Mouse (Mus musculus): ENCODE data around the gene Pbxip1. TPM values are rescaled to one million over a fixed set of nuclear protein-coding genes. Genes with fewer than 3 reads are reported as not detected.

Pbxip1 gene
- polyA plus RNA-seq, 1 experiment, result 47.0 TPM

- peak; percentile 87 to 97 for DNase-seq (ENCODE audit: low read depth in 1 of 2, low spot score in 2 of 2)
- WGBS, result under 1% methylated on average over 39 of the region's 39 CpGs
- H3K4me1 ChIP-seq (ENCODE audit: control insufficient read depth, insufficient read depth, insufficient read length), result peaks cover 9% of the 10 kb centered on the region; the same call in 1 of the 2 replicates
- no peaks in the 10 kb centered on the region for H3K27me3 ChIP-seq (ENCODE audit: control insufficient read depth, insufficient read depth, low read length)
- 0 out of 2 replicates have a peak, but pooled peaks have one; percentile 12 for TF ChIP-seq POLR2A (IDR thresholded peaks at IDR 0.05; ENCODE audit: low read depth, low read length)
- no peak for TF ChIP-seq CTCF (IDR thresholded peaks at IDR 0.05; ENCODE audit: extremely low read depth, insufficient read depth, insufficient read length, insufficient replicate concordance)
- no peaks in the 10 kb centered on the region; the same call in 1 of the 2 replicates for H3K36me3 ChIP-seq (ENCODE audit: control insufficient read depth, insufficient read depth, low read length)
- peak within 1 kb of the TSS; percentile 87 for H3K27ac ChIP-seq (ENCODE audit: insufficient read depth, low read length)
- peak within 1 kb of the TSS; percentile 74 for H3K4me3 ChIP-seq (ENCODE audit: extremely low read depth, insufficient read depth, insufficient read length)
Measured at GRCm38 (mm10) chr3:89418170-89418860, 18.2 kb upstream of the Pbxip1 start, which contains the start of the genes Cks1b and Shc1. TSS of gene Cks1b (minus strand) at chr3:89418383. TSS of gene Shc1 (plus strand) at chr3:89418443.

- Histone ChIP-seq H3K27me3 (ENCODE audit: control insufficient read depth, insufficient read depth, low read length) (no peaks in the 10 kb centered on the region), H3K36me3 (ENCODE audit: control insufficient read depth, insufficient read depth, low read length) (peaks cover 4% of the 10 kb centered on the region), H3K27ac (ENCODE audit: insufficient read depth, low read length) (peak overlapping the region; percentile 87), H3K4me1 (ENCODE audit: control insufficient read depth, insufficient read depth, insufficient read length) (peaks cover 9% of the 10 kb centered on the region; the same call in 1 of the 2 replicates), H3K4me3 (ENCODE audit: extremely low read depth, insufficient read depth, insufficient read length) (peak overlapping the region; percentile 74)
- no peak for DNase-seq (ENCODE audit: low read depth in 1 of 2, low spot score in 2 of 2)
- TF ChIP-seq POLR2A (IDR thresholded peaks at IDR 0.05; ENCODE audit: low read depth, low read length), result no peak
- TF ChIP-seq CTCF (IDR thresholded peaks at IDR 0.05; ENCODE audit: extremely low read depth, insufficient read depth, insufficient read length, insufficient replicate concordance), result no peak
- WGBS, result under 1% methylated on average over 16 of the region's 16 CpGs
Measured at GRCm38 (mm10) chr3:89418861-89419250, 17.6 kb upstream of the Pbxip1 start.

GRCm38 (mm10) chr3:89419571-89419970, 16.9 kb upstream of the Pbxip1 start:
- no peak for DNase-seq (ENCODE audit: low read depth in 1 of 2, low spot score in 2 of 2)

GRCm38 (mm10) chr3:89419981-89420380, 16.5 kb upstream of the Pbxip1 start:
- peaks cover 9% of the 10 kb centered on the region; the same call in 1 of the 2 replicates for H3K4me1 ChIP-seq (ENCODE audit: control insufficient read depth, insufficient read depth, insufficient read length)
- WGBS, result 74% methylated on average over 3 of the region's 3 CpGs
- no peak for TF ChIP-seq CTCF (IDR thresholded peaks at IDR 0.05; ENCODE audit: extremely low read depth, insufficient read depth, insufficient read length, insufficient replicate concordance)

More at GRCm38 (mm10) chr3:89419571-89419970, 16.9 kb upstream of the Pbxip1 start:
- WGBS, result 32% methylated on average over 9 of the region's 9 CpGs
- Histone ChIP-seq H3K4me1 (ENCODE audit: control insufficient read depth, insufficient read depth, insufficient read length) (peaks cover 9% of the 10 kb centered on the region; the same call in 1 of the 2 replicates), H3K27me3 (ENCODE audit: control insufficient read depth, insufficient read depth, low read length) (no peaks in the 10 kb centered on the region), H3K36me3 (ENCODE audit: control insufficient read depth, insufficient read depth, low read length) (peaks cover 11% of the 10 kb centered on the region), H3K4me3 (ENCODE audit: extremely low read depth, insufficient read depth, insufficient read length) (peak overlapping the region; percentile 74; the same call in 1 of the 2 replicates), H3K27ac (ENCODE audit: insufficient read depth, low read length) (peak overlapping the region; percentile 75)
- TF ChIP-seq CTCF (IDR thresholded peaks at IDR 0.05; ENCODE audit: extremely low read depth, insufficient read depth, insufficient read length, insufficient replicate concordance) (no peak), POLR2A (IDR thresholded peaks at IDR 0.05; ENCODE audit: low read depth, low read length) (no peak)

GRCm38 (mm10) chr3:89420421-89420820, 16.1 kb upstream of the Pbxip1 start:
- Histone ChIP-seq H3K27me3 (ENCODE audit: control insufficient read depth, insufficient read depth, low read length) (no peaks in the 10 kb centered on the region), H3K36me3 (ENCODE audit: control insufficient read depth, insufficient read depth, low read length) (peaks cover 14% of the 10 kb centered on the region), H3K4me1 (ENCODE audit: control insufficient read depth, insufficient read depth, insufficient read length) (peaks cover 9% of the 10 kb centered on the region; the same call in 1 of the 2 replicates), H3K27ac (ENCODE audit: insufficient read depth, low read length) (0 out of 2 replicates have a peak overlapping the region, but pooled peaks have one; percentile 59), H3K4me3 (ENCODE audit: extremely low read depth, insufficient read depth, insufficient read length) (no peak overlapping the region)
- WGBS, result 56% methylated on average over 2 of the region's 2 CpGs
- no peak for DNase-seq (ENCODE audit: low read depth in 1 of 2, low spot score in 2 of 2)
- TF ChIP-seq POLR2A (IDR thresholded peaks at IDR 0.05; ENCODE audit: low read depth, low read length) (no peak), CTCF (IDR thresholded peaks at IDR 0.05; ENCODE audit: extremely low read depth, insufficient read depth, insufficient read length, insufficient replicate concordance) (no peak)

More at GRCm38 (mm10) chr3:89419981-89420380, 16.5 kb upstream of the Pbxip1 start:
- Histone ChIP-seq H3K4me3 (ENCODE audit: extremely low read depth, insufficient read depth, insufficient read length) (peak overlapping the region; percentile 74; the same call in 1 of the 2 replicates), H3K36me3 (ENCODE audit: control insufficient read depth, insufficient read depth, low read length) (peaks cover 14% of the 10 kb centered on the region), H3K27me3 (ENCODE audit: control insufficient read depth, insufficient read depth, low read length) (no peaks in the 10 kb centered on the region), H3K27ac (ENCODE audit: insufficient read depth, low read length) (peak overlapping the region; percentile 75)
- DNase-seq (ENCODE audit: low read depth in 1 of 2, low spot score in 2 of 2), result no peak

GRCm38 (mm10) chr3:89421002-89421774, 15.3 kb upstream of the Pbxip1 start:
- Histone ChIP-seq H3K27me3 (ENCODE audit: control insufficient read depth, insufficient read depth, low read length) (no peaks in the 10 kb centered on the region), H3K27ac (ENCODE audit: insufficient read depth, low read length) (peak overlapping the region; percentile 59), H3K36me3 (ENCODE audit: control insufficient read depth, insufficient read depth, low read length) (peaks cover 14% of the 10 kb centered on the region), H3K4me1 (ENCODE audit: control insufficient read depth, insufficient read depth, insufficient read length) (peaks cover 9% of the 10 kb centered on the region; the same call in 1 of the 2 replicates), H3K4me3 (ENCODE audit: extremely low read depth, insufficient read depth, insufficient read length) (no peak overlapping the region)
- TF ChIP-seq CTCF (IDR thresholded peaks at IDR 0.05; ENCODE audit: extremely low read depth, insufficient read depth, insufficient read length, insufficient replicate concordance), result no peak
- TF ChIP-seq POLR2A (IDR thresholded peaks at IDR 0.05; ENCODE audit: low read depth, low read length), result no peak
- WGBS, result 44% methylated on average over 11 of the region's 11 CpGs
- DNase-seq (ENCODE audit: low read depth in 1 of 2, low spot score in 2 of 2), result no peak

Data from spleen, adult 2 months (tissue).